In the genomic region with DNA sequence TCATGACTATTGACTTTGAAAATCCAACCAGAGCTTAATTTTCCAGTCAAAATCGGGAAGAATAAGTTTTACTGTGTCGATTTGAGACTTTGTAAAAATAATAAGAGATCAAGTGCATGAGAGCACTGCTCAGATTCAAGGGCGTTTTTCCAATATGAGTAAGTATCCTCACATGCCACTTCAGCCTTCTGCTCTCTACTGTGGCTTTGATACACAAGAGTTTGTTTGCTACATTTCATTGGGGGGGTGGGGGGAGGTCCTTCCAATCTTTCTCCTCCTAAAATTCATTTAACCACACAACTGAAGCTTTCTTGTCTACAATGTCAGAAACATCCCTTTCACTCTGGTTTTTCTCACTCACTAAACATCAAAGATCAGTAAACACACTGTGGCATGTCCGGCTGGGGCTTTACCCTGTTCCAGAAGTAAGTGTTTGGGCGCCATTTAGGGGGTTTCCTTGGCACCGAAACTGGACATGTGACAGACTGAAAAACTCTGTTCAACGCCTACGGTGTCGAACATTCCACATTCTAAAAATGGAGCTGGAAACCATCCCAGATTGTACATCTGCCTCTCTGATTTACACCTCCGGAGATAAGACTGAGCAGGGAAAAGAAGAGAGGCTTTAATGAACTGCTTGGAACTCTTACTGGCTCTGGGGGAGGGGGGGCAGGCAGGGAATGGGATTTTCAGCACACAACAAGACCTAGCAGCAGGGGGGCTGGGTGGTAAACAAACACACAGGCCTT, we compare ENCODE assay signal across 8 mouse cellular contexts.
DNase-seq lines count a peak whose midpoint lies in the region; ATAC-seq lines count a peak whose summit lies in the region.
"Had no signal": no experiment of that assay in that cellular context is flagged by ENCODE, and none has a peak within 500 bp of the region (broad histone marks: within the 10 kb centered on the region; RNA-seq: fewer than 3 reads in every experiment).

No protein-coding gene starts in this region.

- no peaks in the 10 kb centered on the region for H3K4me1 ChIP-seq in midbrain, embryonic 13.5 days (replicated peaks)
- H3K4me1 ChIP-seq in midbrain, embryonic 15.5 days, result no peaks in the 10 kb centered on the region
- H3K4me1 ChIP-seq in forebrain, embryonic 16.5 days (replicated peaks; ENCODE audit: control insufficient read depth, insufficient read depth, low read length), result peaks cover 8% of the 10 kb centered on the region
- H3K4me1 ChIP-seq: limb, embryonic 12.5 days had no signal

- no peak overlapping the region for H3K4me3 ChIP-seq in midbrain, embryonic 13.5 days (replicated peaks)
- H3K4me3 ChIP-seq in midbrain, embryonic 15.5 days, result no peak overlapping the region
- H3K4me3 ChIP-seq in forebrain, embryonic 16.5 days (replicated peaks; ENCODE audit: low read length), result no peak overlapping the region
- H3K4me3 ChIP-seq: limb, embryonic 12.5 days had no signal

- H3K27me3 ChIP-seq in midbrain, embryonic 13.5 days, result no peaks in the 10 kb centered on the region
- no peaks in the 10 kb centered on the region for H3K27me3 ChIP-seq in midbrain, embryonic 15.5 days (replicated peaks)
- no peaks in the 10 kb centered on the region for H3K27me3 ChIP-seq in forebrain, embryonic 16.5 days (replicated peaks; ENCODE audit: control insufficient read depth, insufficient read depth, low read length)
- H3K27me3 ChIP-seq: limb, embryonic 12.5 days had no signal

- DNase-seq in layer of hippocampus, adult 11-12 months (ENCODE audit: low spot score), result peak; percentile 52
- DNase-seq in right cerebral cortex, postnatal 10 days (ENCODE audit: low spot score in 2 of 2), result peak; percentile 55 to 84
- DNase-seq in liver, result no peak
- no peak for DNase-seq in ovary, postnatal 36 days (ENCODE audit: low spot score)

- H3K36me3 ChIP-seq in midbrain, embryonic 13.5 days, result no peaks in the 10 kb centered on the region
- no peaks in the 10 kb centered on the region for H3K36me3 ChIP-seq in midbrain, embryonic 15.5 days (replicated peaks)
- H3K36me3 ChIP-seq in forebrain, embryonic 16.5 days (ENCODE audit: control insufficient read depth, insufficient read depth), result no peaks in the 10 kb centered on the region
- H3K36me3 ChIP-seq: limb, embryonic 12.5 days had no signal

- no peak overlapping the region for H3K9ac ChIP-seq in midbrain, embryonic 13.5 days (replicated peaks)
- no peak overlapping the region for H3K9ac ChIP-seq in midbrain, embryonic 15.5 days
- no peak overlapping the region for H3K9ac ChIP-seq in forebrain, embryonic 16.5 days (replicated peaks; ENCODE audit: low read depth, low read length)
- H3K9ac ChIP-seq: limb, embryonic 12.5 days had no signal

- no peak overlapping the region for H3K4me2 ChIP-seq in midbrain, embryonic 13.5 days (replicated peaks)
- H3K4me2 ChIP-seq in midbrain, embryonic 15.5 days, result no peak overlapping the region
- peak overlapping the region; percentile 13; the same call in 1 of the 2 replicates for H3K4me2 ChIP-seq in forebrain, embryonic 16.5 days (ENCODE audit: low read length)
- H3K4me2 ChIP-seq: limb, embryonic 12.5 days had no signal

- H3K9me3 ChIP-seq in midbrain, embryonic 13.5 days, result no peaks in the 10 kb centered on the region
- H3K9me3 ChIP-seq in midbrain, embryonic 15.5 days, result no peaks in the 10 kb centered on the region
- no peaks in the 10 kb centered on the region for H3K9me3 ChIP-seq in forebrain, embryonic 16.5 days (ENCODE audit: control insufficient read depth, low read length)
- H3K9me3 ChIP-seq: limb, embryonic 12.5 days had no signal

- no peak overlapping the region for H3K27ac ChIP-seq in midbrain, embryonic 13.5 days
- no peak overlapping the region for H3K27ac ChIP-seq in midbrain, embryonic 15.5 days
- peak overlapping the region; percentile 8; the same call in 1 of the 2 replicates for H3K27ac ChIP-seq in forebrain, embryonic 16.5 days (ENCODE audit: low read length)
- H3K27ac ChIP-seq: limb, embryonic 12.5 days had no signal

- ATAC-seq in midbrain, embryonic 13.5 days, result 0 out of 2 replicates have a peak, but pooled peaks have one; percentile 20
- ATAC-seq in midbrain, embryonic 15.5 days (replicated peaks), result no peak; the same call in 1 of the 2 replicates
- peak; percentile 86 for ATAC-seq in forebrain, embryonic 16.5 days

- 76% methylated on average over 10 of the region's 10 CpGs for WGBS in midbrain, embryonic 13.5 days
- 65% methylated on average over 10 of the region's 10 CpGs for WGBS in midbrain, embryonic 15.5 days
- 44% methylated on average over 10 of the region's 10 CpGs for WGBS in forebrain, embryonic 16.5 days

Comparison
In these comparisons a context has a peak if more than half of its experiments do, and no peak if none do; other contexts are left out.
1. DNase-seq: peak in layer of hippocampus, adult 11-12 months (single experiment) and right cerebral cortex, postnatal 10 days (2 of 2); none in liver (single experiment) and ovary, postnatal 36 days (single experiment).